Mouse (Mus musculus) stomach, embryonic 15.5 days (tissue): Measurements from ENCODE around the gene Nudt1. TPM values are rescaled to one million over a fixed set of nuclear protein-coding genes. Genes with fewer than 3 reads are reported as not detected.
A peak's percentile ranks its signal among the peaks of the same experiment; 100 is the strongest.

ENCODE experiments used
- ATAC-seq: fragments of 200-750 bp; cut with Nextera tagmentation; 2 replicates; pipeline ENCODE4 v1.8.0; 2017; ENCODE audit warnings: low read depth, moderate number of reproducible peaks, moderate TSS enrichment; ENCODE audit not compliant: insufficient read depth, low FRiP score
- H3K27ac ChIP-seq: fragments of 300-500 bp; sonication (generic); 2 replicates; pipeline ENCODE4 v1.5.1; 2015; ENCODE audit warnings: mild to moderate bottlenecking, inconsistent platforms
- H3K27me3 ChIP-seq: fragments of 300-500 bp; sonication (generic); replicated peaks from 2 replicates; pipeline ENCODE4 v1.6.1; 2015; ENCODE audit warnings: inconsistent platforms
- H3K36me3 ChIP-seq: fragments of 300-500 bp; sonication (generic); 2 replicates; pipeline ENCODE4 v1.6.1; 2015; ENCODE audit warnings: inconsistent platforms
- H3K4me1 ChIP-seq: fragments of 300-500 bp; sonication (generic); 2 replicates; pipeline ENCODE4 v1.6.1; 2015; ENCODE audit warnings: inconsistent platforms
- H3K4me2 ChIP-seq: fragments of 300-500 bp; sonication (generic); 2 replicates; pipeline ENCODE4 v1.6.1; 2015; ENCODE audit warnings: mild to moderate bottlenecking, inconsistent platforms
- H3K4me3 ChIP-seq: fragments of 300-500 bp; sonication (generic); replicated peaks from 2 replicates; pipeline ENCODE4 v1.5.1; 2015; ENCODE audit warnings: inconsistent platforms
- H3K9ac ChIP-seq: fragments of 300-500 bp; sonication (generic); 2 replicates; pipeline ENCODE4 v1.6.1; 2015; ENCODE audit warnings: inconsistent platforms
- H3K9me3 ChIP-seq: fragments of 300-500 bp; sonication (generic); 2 replicates; pipeline ENCODE4 v1.6.1; 2016; ENCODE audit warnings: inconsistent platforms
- WGBS: fragments of 180-500 bp; shearing (Covaris S2); methylation state at CpG from one replicate; pipeline ENCODE4 v1.1.7; 2015; 5-methylcytosine and 5-hydroxymethylcytosine counted together
- polyA plus RNA-seq: library from polyadenylated mRNA; unstranded; fragments of >200 nt; fragmentation: Nextera tagmentation; extraction: Ambion mirVana; gene quantifications from 2 replicates; pipeline ENCODE4 v1.2.1, GENCODE M21; 2015

The Nudt1 gene
- polyA plus RNA-seq, 1 experiment from 2014 or later: 41.7 TPM

GRCm38 (mm10) chr5:140370446-140371254, 49.2 kb downstream of the Nudt1 start:
- Histone ChIP-seq H3K27ac (no peak overlapping the region), H3K4me2 (no peak overlapping the region), H3K36me3 (no peaks in the 10 kb centered on the region), H3K4me3 (no peak overlapping the region), H3K9ac (no peak overlapping the region), H3K27me3 (no peaks in the 10 kb centered on the region), H3K9me3 (no peaks in the 10 kb centered on the region), H3K4me1 (peaks cover 10% of the 10 kb centered on the region; the same call in 1 of the 2 replicates)
- ATAC-seq: no peak
- WGBS: 52% methylated on average over 6 of the region's 6 CpGs

DNA sequence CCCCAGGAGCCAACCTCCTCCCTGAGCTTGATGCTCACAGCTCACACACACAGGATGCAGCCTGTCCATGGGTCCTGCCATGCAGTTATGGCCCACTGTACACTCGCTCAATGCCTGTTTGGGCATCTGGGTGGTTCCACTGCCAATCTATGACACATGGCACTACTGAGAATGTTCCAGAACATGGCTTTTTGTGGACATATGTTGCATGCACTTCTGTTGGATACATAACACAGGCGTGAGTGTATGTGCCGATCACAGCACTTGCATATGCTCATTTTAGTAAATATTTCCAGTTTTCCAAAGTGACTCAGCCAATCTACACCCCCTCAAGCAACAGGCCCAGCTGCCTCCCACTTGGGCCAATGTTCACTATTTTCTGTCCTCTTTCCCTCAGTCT, 50.2 kb downstream of the Nudt1 start:
- no peak for ATAC-seq
- H3K9ac ChIP-seq: no peak overlapping the region
- 91% methylated on average over 3 of the region's 3 CpGs for WGBS

DNA sequence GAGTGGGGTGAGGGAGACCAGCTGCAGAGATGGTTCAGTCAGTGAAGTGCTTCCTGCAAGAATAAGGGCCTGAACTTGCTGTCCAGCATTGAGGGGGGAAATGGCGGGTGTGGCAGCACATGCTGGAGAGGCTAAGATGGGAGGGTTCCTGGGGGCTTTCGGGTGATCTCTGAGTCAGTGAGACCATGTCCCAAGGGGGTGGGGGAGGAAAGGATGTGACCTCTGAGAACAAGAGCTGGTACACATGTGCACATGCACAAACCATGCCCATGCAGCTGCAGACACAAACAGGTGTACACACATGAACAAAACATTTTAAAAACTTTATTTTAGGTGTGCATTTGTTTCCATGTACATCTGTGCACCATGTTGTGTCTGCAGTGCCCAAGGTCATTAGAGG, 52.3 kb downstream of the Nudt1 start:
- H3K4me1 ChIP-seq: peaks cover 10% of the 10 kb centered on the region; the same call in 1 of the 2 replicates
- no peaks in the 10 kb centered on the region for H3K9me3 ChIP-seq
- no peak for ATAC-seq
- no peak overlapping the region for H3K9ac ChIP-seq
- H3K4me2 ChIP-seq: no peak overlapping the region
- H3K4me3 ChIP-seq: no peak overlapping the region
- H3K27me3 ChIP-seq: no peaks in the 10 kb centered on the region
- 72% methylated on average over 2 of the region's 2 CpGs for WGBS
- no peaks in the 10 kb centered on the region for H3K36me3 ChIP-seq
- no peak overlapping the region for H3K27ac ChIP-seq

More for the DNA sequence above, 50.2 kb downstream of the Nudt1 start:
- Histone ChIP-seq H3K27ac (no peak overlapping the region), H3K4me1 (peaks cover 10% of the 10 kb centered on the region; the same call in 1 of the 2 replicates), H3K9me3 (no peaks in the 10 kb centered on the region), H3K36me3 (no peaks in the 10 kb centered on the region), H3K27me3 (no peaks in the 10 kb centered on the region), H3K4me2 (no peak overlapping the region), H3K4me3 (no peak overlapping the region)

- no peaks in the 10 kb centered on the region for H3K27me3 ChIP-seq
- H3K9ac ChIP-seq: no peak overlapping the region
- peaks cover 10% of the 10 kb centered on the region; the same call in 1 of the 2 replicates for H3K4me1 ChIP-seq
- no peak overlapping the region for H3K4me2 ChIP-seq
- H3K27ac ChIP-seq: no peak overlapping the region
- no peak overlapping the region for H3K4me3 ChIP-seq
- H3K36me3 ChIP-seq: no peaks in the 10 kb centered on the region
- ATAC-seq: no peak
- H3K9me3 ChIP-seq: no peaks in the 10 kb centered on the region
- WGBS: 66% methylated on average over 3 of the region's 3 CpGs
Measured at GRCm38 (mm10) chr5:140374226-140374625, 52.8 kb downstream of the Nudt1 start.

DNA sequence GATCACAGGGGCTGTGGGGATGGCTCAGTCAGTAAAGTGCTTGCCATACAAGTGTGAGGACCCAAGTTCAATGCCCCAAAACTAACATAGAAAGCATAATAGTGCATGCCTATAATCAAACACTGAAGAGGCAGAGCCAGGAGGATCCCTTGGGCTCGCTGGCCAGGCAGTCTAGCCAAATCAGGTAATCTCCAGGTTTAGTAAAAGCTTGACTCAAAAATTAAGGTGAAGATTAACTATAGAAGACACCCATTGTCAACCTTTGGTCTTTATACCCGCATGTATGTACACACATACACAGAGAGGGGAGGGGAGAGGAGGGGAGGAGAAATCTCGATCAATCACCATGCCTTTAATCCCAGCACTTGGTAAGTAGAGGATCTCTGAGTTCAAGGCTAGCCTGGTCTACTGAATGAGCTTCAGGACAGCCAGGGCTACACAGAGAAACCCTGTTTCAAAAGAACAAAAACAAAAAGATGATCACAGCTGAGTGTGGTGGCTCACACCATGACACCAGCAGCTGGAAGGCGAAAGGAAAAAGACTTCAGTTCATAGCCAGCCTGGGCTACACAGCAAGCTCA, 53.9 kb downstream of the Nudt1 start:
- ATAC-seq: no peak
- no peak overlapping the region for H3K27ac ChIP-seq
- H3K9ac ChIP-seq: no peak overlapping the region

DNA sequence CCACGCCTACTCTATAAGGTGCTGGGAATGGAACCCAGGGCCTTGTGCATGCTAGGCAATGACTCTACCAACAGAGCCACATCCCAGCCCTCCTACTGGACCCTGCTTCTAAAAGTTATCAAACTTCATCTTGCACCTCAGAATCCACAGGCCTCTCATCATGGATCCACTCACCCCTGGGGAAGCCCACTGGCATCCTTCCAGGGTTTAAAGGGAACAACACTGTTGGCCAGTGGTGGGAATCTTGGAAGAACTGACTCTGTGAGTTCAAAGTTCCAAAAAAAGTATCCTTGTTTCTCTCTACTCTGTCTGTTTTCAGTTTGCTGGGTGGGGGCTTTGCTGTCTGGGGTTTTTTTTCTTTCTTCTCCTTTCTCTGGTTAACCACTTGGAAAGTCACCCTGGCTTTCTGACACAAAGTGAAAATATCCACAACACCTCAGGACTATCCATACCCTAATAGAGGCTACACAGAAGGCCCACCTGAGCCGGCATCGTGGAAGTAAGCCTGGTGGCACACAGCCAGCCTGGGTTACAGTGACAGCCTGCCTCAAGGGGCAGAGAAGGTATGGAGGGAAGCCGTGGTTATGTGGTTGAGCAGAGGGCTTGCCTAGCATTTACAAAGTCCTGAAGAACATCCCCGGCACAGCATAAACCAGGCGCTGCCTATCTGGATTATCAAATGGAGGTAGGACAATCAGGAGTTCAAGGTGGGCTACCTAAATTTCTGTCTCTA, 56.8 kb downstream of the Nudt1 start:
- ATAC-seq: no peak
- Histone ChIP-seq H3K27ac (no peak overlapping the region), H3K4me1 (no peaks in the 10 kb centered on the region), H3K4me3 (no peak overlapping the region), H3K4me2 (no peak overlapping the region), H3K36me3 (no peaks in the 10 kb centered on the region), H3K27me3 (no peaks in the 10 kb centered on the region), H3K9ac (no peak overlapping the region), H3K9me3 (no peaks in the 10 kb centered on the region)
- WGBS: 77% methylated on average over 6 of the region's 6 CpGs

More for the DNA sequence above, 53.9 kb downstream of the Nudt1 start:
- H3K27me3 ChIP-seq: no peaks in the 10 kb centered on the region
- peaks cover 6% of the 10 kb centered on the region; the same call in 1 of the 2 replicates for H3K4me1 ChIP-seq
- no peak overlapping the region for H3K4me3 ChIP-seq
- H3K36me3 ChIP-seq: no peaks in the 10 kb centered on the region
- no peak overlapping the region for H3K4me2 ChIP-seq
- WGBS: 83% methylated on average over 4 of the region's 4 CpGs
- H3K9me3 ChIP-seq: no peaks in the 10 kb centered on the region

DNA sequence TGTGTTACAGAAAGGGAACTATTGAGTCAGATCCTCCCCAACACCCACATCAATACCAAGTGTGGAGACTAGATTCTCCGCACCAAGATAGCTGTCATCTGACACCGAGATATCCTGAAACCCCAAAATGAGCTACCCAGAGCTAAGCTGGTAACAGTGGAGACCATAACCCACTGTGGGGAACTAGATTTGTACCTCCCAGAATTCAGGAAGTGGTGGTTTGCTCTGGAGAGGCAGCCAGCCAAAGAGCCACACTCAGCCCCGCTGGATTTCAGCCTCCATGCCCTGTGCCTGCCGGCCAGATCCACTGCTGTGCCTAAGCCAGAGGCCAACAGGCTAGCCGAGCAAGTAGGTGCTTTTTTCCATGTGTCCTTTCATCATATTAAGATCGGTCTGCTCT, 57.8 kb downstream of the Nudt1 start:
- Histone ChIP-seq H3K9me3 (no peaks in the 10 kb centered on the region), H3K9ac (no peak overlapping the region), H3K4me1 (peaks cover 3% of the 10 kb centered on the region; the same call in 1 of the 2 replicates), H3K27me3 (no peaks in the 10 kb centered on the region), H3K27ac (no peak overlapping the region), H3K4me3 (no peak overlapping the region), H3K36me3 (no peaks in the 10 kb centered on the region), H3K4me2 (no peak overlapping the region)
- ATAC-seq: no peak
- 77% methylated on average over 6 of the region's 6 CpGs for WGBS

GRCm38 (mm10) chr5:140381156-140381555, 59.7 kb downstream of the Nudt1 start:
- Histone ChIP-seq H3K27me3 (no peaks in the 10 kb centered on the region), H3K4me1 (peaks cover 3% of the 10 kb centered on the region; the same call in 1 of the 2 replicates), H3K9ac (no peak overlapping the region), H3K4me2 (no peak overlapping the region), H3K36me3 (no peaks in the 10 kb centered on the region), H3K4me3 (no peak overlapping the region), H3K9me3 (no peaks in the 10 kb centered on the region), H3K27ac (no peak overlapping the region)
- ATAC-seq: no peak
- WGBS: 83% methylated on average over 7 of the region's 7 CpGs

DNA sequence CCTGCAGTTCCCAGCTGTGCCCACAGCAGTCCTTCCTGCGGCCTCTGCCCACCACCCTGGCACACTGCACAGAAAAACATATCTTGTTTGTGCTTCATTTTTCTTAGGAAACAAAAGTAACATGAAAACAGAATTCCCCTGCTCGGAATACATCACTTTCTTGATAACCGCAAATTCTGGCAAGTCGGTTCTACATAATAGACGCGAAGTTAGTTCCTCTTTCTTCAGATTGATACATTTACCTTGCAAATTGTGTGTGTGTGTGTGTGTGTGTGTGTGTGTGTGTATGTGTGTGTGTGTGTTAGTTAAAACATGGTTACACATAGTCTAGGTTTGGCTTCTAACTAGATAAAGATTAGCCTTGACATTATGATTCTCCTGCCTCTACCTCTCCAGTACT, 61.2 kb downstream of the Nudt1 start:
- Histone ChIP-seq H3K36me3 (no peaks in the 10 kb centered on the region), H3K9ac (no peak overlapping the region), H3K4me1 (peaks cover 3% of the 10 kb centered on the region; the same call in 1 of the 2 replicates), H3K4me3 (no peak overlapping the region), H3K4me2 (no peak overlapping the region), H3K9me3 (no peaks in the 10 kb centered on the region), H3K27me3 (no peaks in the 10 kb centered on the region), H3K27ac (no peak overlapping the region)
- no peak for ATAC-seq
- WGBS: 87% methylated on average over 6 of the region's 6 CpGs

- ATAC-seq: no peak; the same call in 1 of the 2 replicates
- WGBS: 17% methylated on average over 7 of the region's 7 CpGs
- H3K9ac ChIP-seq: no peak overlapping the region
Measured at GRCm38 (mm10) chr5:140383559-140383958, 62.1 kb downstream of the Nudt1 start.

GRCm38 (mm10) chr5:140384462-140384861, 63.0 kb downstream of the Nudt1 start:
- Histone ChIP-seq H3K9ac (no peak overlapping the region), H3K4me2 (no peak overlapping the region), H3K27me3 (no peaks in the 10 kb centered on the region), H3K4me1 (peaks cover 11% of the 10 kb centered on the region), H3K9me3 (no peaks in the 10 kb centered on the region), H3K4me3 (no peak overlapping the region), H3K36me3 (no peaks in the 10 kb centered on the region), H3K27ac (no peak overlapping the region)
- no peak for ATAC-seq
- WGBS: 97% methylated on average over 1 of the region's 1 CpGs

More at GRCm38 (mm10) chr5:140383559-140383958, 62.1 kb downstream of the Nudt1 start:
- Histone ChIP-seq H3K27ac (peak overlapping the region; percentile 11; the same call in 1 of the 2 replicates), H3K4me3 (no peak overlapping the region), H3K27me3 (no peaks in the 10 kb centered on the region), H3K4me1 (peaks cover 10% of the 10 kb centered on the region), H3K4me2 (no peak overlapping the region), H3K36me3 (no peaks in the 10 kb centered on the region), H3K9me3 (no peaks in the 10 kb centered on the region)

- WGBS: 84% methylated on average over 7 of the region's 7 CpGs
- no peak for ATAC-seq
Measured at GRCm38 (mm10) chr5:140387236-140387635, 65.8 kb downstream of the Nudt1 start.

More at GRCm38 (mm10) chr5:140387236-140387635, 65.8 kb downstream of the Nudt1 start:
- peaks cover 11% of the 10 kb centered on the region for H3K4me1 ChIP-seq
- H3K4me2 ChIP-seq: no peak overlapping the region
- H3K36me3 ChIP-seq: no peaks in the 10 kb centered on the region
- no peaks in the 10 kb centered on the region for H3K27me3 ChIP-seq
- no peaks in the 10 kb centered on the region for H3K9me3 ChIP-seq
- H3K9ac ChIP-seq: no peak overlapping the region
- H3K4me3 ChIP-seq: no peak overlapping the region
- H3K27ac ChIP-seq: no peak overlapping the region
